Mouse (Mus musculus) testis, adult 2 months (tissue): ENCODE data around the gene Ctbp2.

Source experiments
- CTCF ChIP-seq: fragments of 200-500 bp; IDR thresholded peaks from 2 replicates; pipeline ENCODE4 v1.5.1; 2012; ENCODE audit warnings: low read depth, mild to moderate bottlenecking, inconsistent platforms, low read length, moderate library complexity; ENCODE audit not compliant: control insufficient read depth, insufficient read depth, insufficient replicate concordance
- POLR2A ChIP-seq: fragments of 200-500 bp; IDR thresholded peaks from 2 replicates; pipeline ENCODE4 v1.6.1; 2012; ENCODE audit warnings: low read depth, mild to moderate bottlenecking, inconsistent platforms, low read length, moderate library complexity; ENCODE audit not compliant: control insufficient read depth

DNA sequence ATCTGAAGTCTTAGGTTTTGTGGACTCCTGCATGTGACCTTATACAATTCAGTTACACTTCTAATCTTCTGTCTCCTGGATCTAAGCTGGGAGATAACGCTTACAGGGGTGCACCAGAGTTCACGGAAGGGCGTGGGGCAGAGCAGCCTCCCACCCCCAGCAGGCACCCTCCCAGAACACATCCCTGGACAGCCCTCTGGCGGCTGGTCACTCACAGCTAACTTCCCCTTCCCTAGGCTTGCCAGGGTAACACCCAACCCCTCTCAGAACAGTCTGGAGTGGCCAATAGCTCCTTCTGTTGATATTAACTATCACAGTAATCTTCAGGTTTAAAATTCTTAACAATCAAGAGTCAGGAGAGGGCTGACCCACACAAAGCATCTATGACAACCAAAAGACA is 76.9 kb downstream of the Ctbp2 start:
- no peak for TF ChIP-seq CTCF
- TF ChIP-seq POLR2A = no peak
